Mouse (Mus musculus): ENCODE results near the gene Tubg2. TPM values are rescaled to one million over a fixed set of nuclear protein-coding genes. Genes with fewer than 3 reads are reported as not detected.
A peak's percentile ranks its signal among the peaks of the same experiment; 100 is the strongest.
"Not testable (repeated sequence)": the region's sequence is repeated elsewhere in the genome, so short reads cannot be mapped to it uniquely, and the experiment has no call there.

Gene Tubg2
- 10 to 100 TPM; 47.5 to 48.6 TPM for total RNA-seq (2021)

- intact Hi-C loops (cut with DNase I), result no loop called here
- DNase-seq (ENCODE audit: low spot score in 2 of 2), result peak; percentile 84 to 92
Observed at GRCm38 (mm10) chr11:101155728-101156371, at the start of gene Tubg2. Tubg2 (plus strand) TSS chr11:101155907.

- intact Hi-C loops (cut with DNase I), result no loop called here
- no peak for DNase-seq (ENCODE audit: low spot score in 2 of 2)
Observed at GRCm38 (mm10) chr11:101109351-101109750, 46.4 kb upstream of the Tubg2 start.

- no peak for DNase-seq (ENCODE audit: low spot score in 2 of 2)
- intact Hi-C loops (cut with DNase I), result no loop called here
Observed at GRCm38 (mm10) chr11:101110708-101111107, 45.0 kb upstream of the Tubg2 start.

- intact Hi-C loops (cut with DNase I), result no loop called here
- no peak for DNase-seq (ENCODE audit: low spot score in 2 of 2)
Observed at GRCm38 (mm10) chr11:101111178-101111577, 44.5 kb upstream of the Tubg2 start.

GRCm38 (mm10) chr11:101112186-101112585, 43.5 kb upstream of the Tubg2 start:
- no peak for DNase-seq (ENCODE audit: low spot score in 2 of 2)
- intact Hi-C loops (cut with DNase I), result no loop called here

- intact Hi-C loops (cut with DNase I), result no loop called here
- DNase-seq (ENCODE audit: low spot score in 2 of 2), result no peak
Observed at GRCm38 (mm10) chr11:101115564-101115963, 40.1 kb upstream of the Tubg2 start.

- no peak for DNase-seq (ENCODE audit: low spot score in 2 of 2)
- intact Hi-C loops (cut with DNase I), result loop anchor here (2.0 kb wide), 1 partner anchor 31 kb away; the partner anchor contains the start of gene Mlx
Observed at GRCm38 (mm10) chr11:101118105-101118504, 37.6 kb upstream of the Tubg2 start.

GRCm38 (mm10) chr11:101119131-101119760, 36.5 kb upstream of the Tubg2 start:
- intact Hi-C loops (cut with DNase I), result loop anchor here (2.0 kb wide), 1 partner anchor 32 kb away; the partner anchor contains the start of gene Mlx
- no peak for DNase-seq (ENCODE audit: low spot score in 2 of 2)

- peak; percentile 99 for DNase-seq (ENCODE audit: low spot score in 2 of 2)
- intact Hi-C loops (cut with DNase I), result loop anchor here (2.0 kb wide), 2 partner anchors 33 to 51 kb away; partner anchors contain the start of genes Cntnap1, Mlx and Plekhh3
Observed at GRCm38 (mm10) chr11:101119761-101120544, 35.8 kb upstream of the Tubg2 start, which contains the start of the genes Retreg3 and Tubg1. Retreg3 (minus strand) TSS chr11:101119893. Tubg1 (plus strand) TSS chr11:101119938.

GRCm38 (mm10) chr11:101120545-101121188, 35.0 kb upstream of the Tubg2 start:
- DNase-seq (ENCODE audit: low spot score in 2 of 2), result no peak
- intact Hi-C loops (cut with DNase I), result loop anchor here (2.0 kb wide), 1 partner anchor 50 kb away; the partner anchor contains the start of genes Cntnap1 and Plekhh3

GRCm38 (mm10) chr11:101124494-101124893, 31.2 kb upstream of the Tubg2 start:
- DNase-seq (ENCODE audit: low spot score in 2 of 2); intact Hi-C loops (cut with DNase I): not testable (repeated sequence)

- DNase-seq (ENCODE audit: low spot score in 2 of 2); intact Hi-C loops (cut with DNase I): not testable (repeated sequence)
Observed at GRCm38 (mm10) chr11:101125008-101125407, 30.7 kb upstream of the Tubg2 start.

- no peak for DNase-seq (ENCODE audit: low spot score in 2 of 2)
- intact Hi-C loops (cut with DNase I), result no loop called here
Observed at GRCm38 (mm10) chr11:101127075-101127474, 28.6 kb upstream of the Tubg2 start.

- intact Hi-C loops (cut with DNase I), result no loop called here
- DNase-seq (ENCODE audit: low spot score in 2 of 2), result no peak
Observed at GRCm38 (mm10) chr11:101128996-101129577, 26.6 kb upstream of the Tubg2 start.

- DNase-seq (ENCODE audit: low spot score in 2 of 2), result no peak
- intact Hi-C loops (cut with DNase I), result no loop called here
Observed at GRCm38 (mm10) chr11:101130056-101130756, 25.5 kb upstream of the Tubg2 start.

- no peak for DNase-seq (ENCODE audit: low spot score in 2 of 2)
- intact Hi-C loops (cut with DNase I), result no loop called here
Observed at GRCm38 (mm10) chr11:101131187-101131586, 24.5 kb upstream of the Tubg2 start.

- DNase-seq (ENCODE audit: low spot score in 2 of 2), result no peak
- intact Hi-C loops (cut with DNase I), result no loop called here
Observed at GRCm38 (mm10) chr11:101131701-101132100, 24.0 kb upstream of the Tubg2 start.

GRCm38 (mm10) chr11:101133037-101133436, 22.7 kb upstream of the Tubg2 start:
- no peak for DNase-seq (ENCODE audit: low spot score in 2 of 2)
- intact Hi-C loops (cut with DNase I), result no loop called here

Data from left cerebral cortex, postnatal 25 days (tissue).